Mouse (Mus musculus) forebrain, embryonic 14.5 days (tissue): ENCODE data around the gene Trim29. TPM values are rescaled to one million over a fixed set of nuclear protein-coding genes. Genes with fewer than 3 reads are reported as not detected.

Source experiments
- ATAC-seq: fragments of 200-750 bp; cut with Nextera tagmentation; 2 replicates; pipeline ENCODE4 v1.8.0; 2017; ENCODE audit warnings: mild to moderate bottlenecking, moderate library complexity
- DNase-seq: peaks from one replicate; pipeline ENCODE4 v3.0.0-alpha.2; 2015; ENCODE audit warnings: low spot score
- H3K27ac ChIP-seq: fragments of 300-500 bp; sonication (generic); 2 replicates; pipeline ENCODE4 v1.5.1; 2014; ENCODE audit warnings: low read depth, mild to moderate bottlenecking, control low read depth, low read length, moderate library complexity
- H3K27me3 ChIP-seq: fragments of 300-500 bp; sonication (generic); replicated peaks from 2 replicates; pipeline ENCODE4 v1.6.1; 2014; ENCODE audit warnings: low read length, control low read depth, mixed read lengths; ENCODE audit not compliant: control insufficient read depth, insufficient read depth
- H3K36me3 ChIP-seq: fragments of 300-500 bp; sonication (generic); 2 replicates; pipeline ENCODE4 v1.6.1; 2014; ENCODE audit warnings: low read length, control low read depth; ENCODE audit not compliant: control insufficient read depth, insufficient read depth
- H3K4me1 ChIP-seq: fragments of 300-500 bp; sonication (generic); 2 replicates; pipeline ENCODE4 v1.6.1; 2014; ENCODE audit warnings: antibody characterized with exemption, low read length, control low read depth; ENCODE audit not compliant: control insufficient read depth, insufficient read depth
- H3K4me2 ChIP-seq: fragments of 300-500 bp; sonication (generic); 2 replicates; pipeline ENCODE4 v1.6.1; 2014; ENCODE audit warnings: mild to moderate bottlenecking, control low read depth, low read length
- H3K4me3 ChIP-seq: fragments of 300-500 bp; sonication (generic); 2 replicates; pipeline ENCODE4 v1.5.1; 2014; ENCODE audit warnings: low read depth, low read length, control low read depth
- H3K9ac ChIP-seq: fragments of 300-500 bp; sonication (generic); 2 replicates; pipeline ENCODE4 v1.6.1; 2014; ENCODE audit warnings: mild to moderate bottlenecking, low read length, control low read depth, moderate library complexity
- H3K9me3 ChIP-seq: fragments of 300-500 bp; sonication (generic); replicated peaks from 2 replicates; pipeline ENCODE4 v1.6.1; 2016; ENCODE audit warnings: low read length, control low read depth, mixed read lengths; ENCODE audit not compliant: control insufficient read depth
- WGBS: fragments of 180-500 bp; shearing (Covaris S2); extraction: QIAGEN DNeasy Blood & Tissue Kit; methylation state at CpG from one replicate; pipeline ENCODE4 v1.1.7; 2014; 5-methylcytosine and 5-hydroxymethylcytosine counted together
- polyA plus RNA-seq: library from polyadenylated mRNA; unstranded; fragments of >200 nt; fragmentation: Nextera tagmentation; extraction: Ambion mirVana; gene quantifications from 2 replicates; pipeline ENCODE4 v1.2.1, GENCODE M21; 2014

Trim29 gene
- polyA plus RNA-seq, 1 experiment from 2014 or later: not detected

- no peak overlapping the region for H3K4me2 ChIP-seq
- no peak overlapping the region for H3K9ac ChIP-seq
- no peaks in the 10 kb centered on the region for H3K27me3 ChIP-seq
- no peak for DNase-seq
- 74% methylated on average over 5 of the region's 5 CpGs for WGBS
- ATAC-seq: no peak
- no peak overlapping the region for H3K27ac ChIP-seq
- no peaks in the 10 kb centered on the region for H3K9me3 ChIP-seq
- H3K4me3 ChIP-seq: no peak overlapping the region
- H3K4me1 ChIP-seq: peaks cover 3% of the 10 kb centered on the region; the same call in 1 of the 2 replicates
- no peaks in the 10 kb centered on the region for H3K36me3 ChIP-seq
Measured at GRCm38 (mm10) chr9:43338067-43338466, 27.4 kb downstream of the Trim29 start.

- Histone ChIP-seq H3K9me3 (no peaks in the 10 kb centered on the region), H3K36me3 (no peaks in the 10 kb centered on the region), H3K4me1 (peaks cover 3% of the 10 kb centered on the region; the same call in 1 of the 2 replicates), H3K9ac (no peak overlapping the region), H3K27ac (no peak overlapping the region), H3K4me2 (no peak overlapping the region), H3K4me3 (no peak overlapping the region), H3K27me3 (no peaks in the 10 kb centered on the region)
- peak; percentile 66 for ATAC-seq
- 0% methylated on average over 2 of the region's 2 CpGs for WGBS
- peak; percentile 90 for DNase-seq
Measured at GRCm38 (mm10) chr9:43339614-43340020, 29.0 kb downstream of the Trim29 start.

GRCm38 (mm10) chr9:43350089-43350488, 39.4 kb downstream of the Trim29 start:
- no peak overlapping the region for H3K27ac ChIP-seq
- ATAC-seq (no peak), DNase-seq (no peak)
- WGBS: 50% methylated on average over 5 of the region's 5 CpGs
- H3K27me3 ChIP-seq: no peaks in the 10 kb centered on the region
- H3K9me3 ChIP-seq: no peaks in the 10 kb centered on the region
- H3K4me3 ChIP-seq: no peak overlapping the region
- H3K9ac ChIP-seq: no peak overlapping the region
- no peak overlapping the region for H3K4me2 ChIP-seq
- H3K4me1 ChIP-seq: no peaks in the 10 kb centered on the region; the same call in 1 of the 2 replicates
- H3K36me3 ChIP-seq: no peaks in the 10 kb centered on the region

GRCm38 (mm10) chr9:43351015-43351414, 40.4 kb downstream of the Trim29 start:
- Histone ChIP-seq H3K36me3 (no peaks in the 10 kb centered on the region), H3K4me1 (no peaks in the 10 kb centered on the region; the same call in 1 of the 2 replicates), H3K27me3 (no peaks in the 10 kb centered on the region), H3K9ac (no peak overlapping the region), H3K9me3 (no peaks in the 10 kb centered on the region), H3K4me3 (no peak overlapping the region), H3K27ac (no peak overlapping the region), H3K4me2 (no peak overlapping the region)
- ATAC-seq (no peak), DNase-seq (no peak)
- 63% methylated on average over 13 of the region's 13 CpGs for whole genome bisulfite sequencing

- Histone ChIP-seq H3K4me1 (peaks cover 7% of the 10 kb centered on the region; the same call in 1 of the 2 replicates), H3K27me3 (no peaks in the 10 kb centered on the region), H3K27ac (no peak overlapping the region), H3K4me3 (no peak overlapping the region), H3K36me3 (no peaks in the 10 kb centered on the region), H3K9me3 (no peaks in the 10 kb centered on the region), H3K9ac (no peak overlapping the region), H3K4me2 (no peak overlapping the region)
- DNase-seq (no peak), ATAC-seq (no peak)
Measured at GRCm38 (mm10) chr9:43357011-43357410, 46.4 kb downstream of the Trim29 start.

GRCm38 (mm10) chr9:43358591-43359323, 48.1 kb downstream of the Trim29 start:
- WGBS: 13% methylated on average over 15 of the region's 15 CpGs
- Histone ChIP-seq H3K36me3 (no peaks in the 10 kb centered on the region), H3K4me1 (peaks cover 7% of the 10 kb centered on the region; the same call in 1 of the 2 replicates), H3K9me3 (no peaks in the 10 kb centered on the region), H3K4me2 (no peak overlapping the region), H3K27ac (no peak overlapping the region), H3K27me3 (no peaks in the 10 kb centered on the region), H3K9ac (no peak overlapping the region), H3K4me3 (no peak overlapping the region)
- DNase-seq (no peak), ATAC-seq (no peak)

- no peaks in the 10 kb centered on the region for H3K36me3 ChIP-seq
- H3K4me3 ChIP-seq: no peak overlapping the region
- H3K27ac ChIP-seq: no peak overlapping the region
- no peaks in the 10 kb centered on the region for H3K27me3 ChIP-seq
- no peak overlapping the region for H3K9ac ChIP-seq
- H3K4me1 ChIP-seq: no peaks in the 10 kb centered on the region
- WGBS: 91% methylated on average over 3 of the region's 3 CpGs
- no peaks in the 10 kb centered on the region for H3K9me3 ChIP-seq
- no peak overlapping the region for H3K4me2 ChIP-seq
- ATAC-seq (no peak), DNase-seq (no peak)
Measured at GRCm38 (mm10) chr9:43368781-43369180, 58.1 kb downstream of the Trim29 start.

- Histone ChIP-seq H3K4me1 (no peaks in the 10 kb centered on the region), H3K4me2 (no peak overlapping the region), H3K27ac (no peak overlapping the region), H3K4me3 (no peak overlapping the region), H3K36me3 (no peaks in the 10 kb centered on the region), H3K27me3 (no peaks in the 10 kb centered on the region), H3K9ac (no peak overlapping the region), H3K9me3 (no peaks in the 10 kb centered on the region)
- ATAC-seq (no peak), DNase-seq (no peak)
- WGBS: 45% methylated on average over 4 of the region's 4 CpGs
Measured at GRCm38 (mm10) chr9:43383871-43384270, 73.2 kb downstream of the Trim29 start.

- Histone ChIP-seq H3K36me3 (no peaks in the 10 kb centered on the region), H3K9me3 (no peaks in the 10 kb centered on the region), H3K27me3 (no peaks in the 10 kb centered on the region), H3K4me2 (no peak overlapping the region), H3K4me3 (no peak overlapping the region), H3K9ac (no peak overlapping the region), H3K4me1 (no peaks in the 10 kb centered on the region), H3K27ac (no peak overlapping the region)
- ATAC-seq (no peak), DNase-seq (no peak)
- WGBS: 68% methylated on average over 3 of the region's 3 CpGs
Measured at GRCm38 (mm10) chr9:43384400-43384799, 73.8 kb downstream of the Trim29 start.
